Mouse (Mus musculus) liver, adult (tissue): ENCODE data around the gene Ccdc190.

Experiments used
- GATA4 ChIP-seq: IDR thresholded peaks from 2 replicates; pipeline ENCODE4 v1.6.1; 2014; ENCODE audit warnings: mild to moderate bottlenecking, low read length; ENCODE audit not compliant: insufficient replicate concordance

The Ccdc190 gene

DNA sequence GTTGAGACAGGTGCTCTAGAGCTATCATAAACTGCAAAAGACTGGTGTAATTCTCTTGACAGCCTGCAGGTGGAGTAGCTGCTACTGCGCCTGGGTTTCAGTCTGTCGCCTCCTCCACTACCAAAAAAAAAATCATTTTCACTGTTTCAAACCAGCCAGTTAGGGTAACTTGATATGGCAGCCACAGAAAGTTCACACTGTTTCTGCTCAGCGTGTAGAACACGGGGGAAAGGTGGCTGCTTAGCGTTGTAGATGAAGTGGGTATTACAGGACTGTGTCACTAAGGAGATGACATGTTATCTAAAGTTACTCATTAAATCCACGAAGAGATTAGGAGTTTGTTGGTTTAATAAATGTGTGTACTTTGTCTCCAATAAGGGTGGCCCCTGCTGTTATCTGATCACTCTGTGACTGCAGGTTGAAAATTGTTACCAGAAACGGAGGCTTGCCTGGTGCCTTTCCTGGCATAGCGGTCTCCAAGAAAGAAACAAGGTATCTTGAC, 6.7 kb upstream of the Ccdc190 start:
- peak; percentile 56; the same call in 1 of the 2 replicates for TF ChIP-seq GATA4

DNA sequence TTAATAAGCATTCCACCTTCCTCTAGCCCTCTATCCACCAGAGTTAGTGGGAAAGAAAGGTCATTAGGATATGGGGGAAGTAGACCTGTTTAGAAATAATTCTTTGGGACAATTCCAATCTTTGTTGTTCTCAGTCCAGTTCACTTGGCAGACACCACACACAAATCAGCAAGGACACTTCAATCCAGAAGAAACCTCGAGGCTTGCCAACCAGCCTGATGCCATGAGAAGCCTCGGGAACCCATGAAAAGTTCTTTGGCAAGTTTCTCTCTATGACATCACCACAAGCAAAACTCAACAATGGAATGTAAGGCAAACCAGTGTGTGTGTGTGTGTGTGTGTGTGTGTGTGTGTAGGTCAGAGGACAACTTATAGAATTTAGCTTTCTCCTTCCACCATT, 3.9 kb upstream of the Ccdc190 start:
- TF ChIP-seq GATA4 = no peak

DNA sequence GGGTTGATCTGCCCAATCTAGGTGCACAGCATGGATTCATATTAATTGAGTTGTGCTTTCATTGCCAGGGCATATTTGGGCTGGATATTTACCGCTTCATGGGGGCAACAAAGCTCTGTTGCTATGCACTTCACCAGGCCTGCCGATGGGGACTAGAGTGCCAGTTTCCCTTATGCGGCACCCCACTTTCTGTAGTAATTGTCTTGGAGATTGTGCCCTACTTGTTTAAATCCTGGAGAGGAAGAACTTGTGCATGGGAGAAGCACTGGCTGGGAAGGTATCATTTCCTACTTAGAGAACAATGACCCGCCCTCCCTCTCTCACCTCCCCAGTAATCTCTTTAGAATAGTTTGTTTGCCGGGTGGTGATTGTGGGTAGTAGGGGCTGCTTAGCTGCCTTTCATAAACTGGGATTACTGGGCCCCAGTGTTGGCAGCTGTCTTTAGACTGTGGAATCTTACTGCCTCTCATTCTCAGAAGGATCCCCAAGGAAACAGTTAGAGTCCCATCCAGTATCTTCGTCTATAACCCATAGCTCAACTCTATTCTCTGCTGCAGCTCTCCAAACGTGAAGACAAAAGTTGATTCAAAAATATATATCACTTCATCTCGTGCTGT, 587 bp upstream of the Ccdc190 start:
- TF ChIP-seq GATA4 = no peak

DNA sequence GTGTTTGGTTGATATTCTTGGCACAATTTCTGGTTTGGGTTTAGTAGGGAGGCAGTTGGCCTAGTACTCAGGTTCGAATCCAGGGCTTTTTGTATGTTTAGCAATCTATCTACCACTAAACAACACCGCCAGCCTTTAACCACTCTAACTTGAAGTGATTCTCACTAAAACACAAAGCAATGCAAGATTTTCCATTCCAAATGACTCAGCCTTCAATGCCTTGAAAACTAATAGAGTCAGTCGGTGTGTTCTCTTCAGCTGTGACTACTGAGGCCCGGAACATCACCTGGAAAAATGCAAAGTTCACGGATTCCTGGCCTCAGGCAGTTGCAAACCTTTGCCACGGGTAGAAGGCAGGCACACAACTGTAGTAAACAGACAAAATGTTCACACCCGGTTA, 3.2 kb downstream of the Ccdc190 start:
- no peak for TF ChIP-seq GATA4

DNA sequence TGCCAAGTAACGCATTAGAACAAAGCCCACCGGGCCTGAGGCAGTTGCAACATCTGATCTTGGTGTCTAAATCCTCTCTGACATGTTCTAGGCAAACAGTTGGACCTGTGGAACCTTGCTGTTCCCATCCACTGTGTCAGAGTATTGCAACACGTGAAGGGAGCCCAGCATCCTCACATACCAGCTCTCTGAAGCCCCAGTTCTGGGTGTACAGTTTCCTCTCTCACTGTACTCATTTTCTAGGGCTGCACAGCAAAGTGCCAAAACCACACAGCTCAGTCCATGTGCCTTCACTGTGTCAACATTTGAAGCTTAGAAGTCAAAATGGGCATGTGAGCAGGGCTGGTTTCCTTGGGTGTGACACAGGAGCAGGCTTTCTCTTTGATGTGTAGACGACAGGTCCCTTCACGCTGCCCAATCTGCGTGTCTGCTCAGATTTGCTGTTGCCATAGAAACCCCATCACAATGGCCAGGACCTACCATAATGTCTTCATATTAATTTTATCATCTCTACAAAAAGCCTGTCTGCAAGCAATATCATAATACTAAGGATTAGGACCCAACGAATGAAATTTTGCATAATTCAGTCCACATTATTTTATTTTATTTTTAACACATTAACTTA, 3.8 kb downstream of the Ccdc190 start:
- no peak for TF ChIP-seq GATA4

DNA sequence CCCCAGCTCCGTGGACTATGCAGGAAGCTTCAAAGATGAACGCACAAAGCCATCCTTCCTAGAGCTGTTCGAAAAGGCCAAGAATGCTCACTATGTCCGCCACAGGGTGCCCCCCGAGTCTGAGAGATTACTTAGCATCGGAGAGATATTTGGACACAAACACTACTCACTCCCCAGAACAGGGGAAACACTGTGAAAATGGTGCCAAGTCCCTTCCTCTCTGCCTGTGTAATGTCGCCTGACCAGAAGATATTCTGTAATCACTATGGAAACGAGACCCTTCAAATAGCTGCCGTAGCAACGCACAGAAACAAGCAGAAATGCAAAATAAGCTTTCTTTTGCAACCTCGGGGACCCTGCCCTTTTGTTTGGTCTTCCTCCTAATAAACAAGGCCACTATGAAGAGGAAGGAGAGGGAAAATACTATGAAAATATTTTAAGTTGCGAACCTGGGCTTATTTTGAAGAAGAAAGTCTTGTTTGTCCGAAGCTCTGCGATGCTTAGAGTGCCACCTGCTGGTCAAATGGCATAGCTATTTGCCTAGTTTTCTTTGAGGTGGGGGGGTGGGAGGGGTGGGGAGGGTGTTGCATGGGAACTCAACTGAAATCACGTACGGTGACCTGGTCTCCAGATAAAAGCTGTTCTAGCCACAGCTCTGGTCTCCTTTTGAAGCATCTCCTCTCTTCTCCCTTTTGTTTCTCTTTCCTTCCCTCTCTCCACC, 5.7 kb downstream of the Ccdc190 start:
- TF ChIP-seq GATA4 = no peak

DNA sequence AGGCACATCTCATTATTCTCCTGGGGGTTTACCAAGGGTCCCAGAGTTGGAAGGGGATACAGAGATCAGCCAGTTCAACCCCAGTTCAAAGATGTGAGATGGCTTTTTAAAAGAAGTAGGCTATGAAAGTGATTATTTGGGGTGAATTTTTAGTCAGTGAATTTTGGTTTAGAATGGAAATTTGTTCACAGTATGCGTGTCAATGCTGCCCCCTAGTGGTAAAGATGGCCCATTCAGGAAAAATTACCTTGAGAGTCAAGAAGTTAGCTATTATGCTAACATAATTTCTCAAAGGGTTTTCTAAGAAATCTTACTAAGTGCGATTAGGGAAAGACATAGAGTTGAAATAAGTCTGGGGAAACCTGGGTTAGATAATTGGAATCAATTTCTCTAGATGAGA, 10.9 kb downstream of the Ccdc190 start:
- no peak for TF ChIP-seq GATA4

DNA sequence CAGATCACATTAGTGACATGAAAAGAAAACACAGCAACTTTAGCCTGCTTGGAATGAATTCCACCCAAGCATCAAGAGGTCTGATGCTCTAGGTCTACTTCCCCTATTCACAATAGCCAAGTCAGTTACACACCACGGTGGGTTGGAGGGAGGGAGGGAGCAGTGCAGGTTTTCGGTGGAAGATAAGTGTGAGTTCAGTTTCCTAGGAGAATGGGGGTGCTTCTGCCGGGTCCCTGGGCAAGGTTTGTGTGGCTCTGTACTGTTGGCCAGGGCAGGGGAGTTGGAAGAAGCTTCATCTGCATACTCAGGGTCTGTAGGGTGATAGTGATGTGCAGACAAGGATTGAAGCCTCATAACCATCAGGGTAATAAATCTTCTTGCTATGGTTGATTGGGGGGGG, 17.6 kb downstream of the Ccdc190 start:
- no peak for TF ChIP-seq GATA4

DNA sequence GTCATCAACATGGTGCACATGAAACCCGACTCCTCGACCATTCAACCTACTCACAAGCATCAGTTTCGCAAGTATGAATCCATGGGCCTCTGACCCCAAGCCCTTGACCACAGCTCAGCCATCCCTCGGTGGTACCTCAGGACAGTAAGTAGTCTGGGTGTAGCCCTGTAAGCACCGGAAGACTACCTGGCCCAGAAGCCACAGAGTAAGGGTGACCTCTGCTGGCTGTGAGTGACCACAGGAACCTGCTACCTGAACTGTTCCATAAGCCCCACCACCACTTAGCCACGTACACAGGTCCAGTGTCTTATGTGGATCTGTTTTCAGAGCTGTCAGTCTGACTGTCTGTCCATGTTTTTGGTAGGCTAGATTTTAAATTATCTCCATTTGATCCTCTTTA, 19.2 kb downstream of the Ccdc190 start:
- no peak for TF ChIP-seq GATA4

DNA sequence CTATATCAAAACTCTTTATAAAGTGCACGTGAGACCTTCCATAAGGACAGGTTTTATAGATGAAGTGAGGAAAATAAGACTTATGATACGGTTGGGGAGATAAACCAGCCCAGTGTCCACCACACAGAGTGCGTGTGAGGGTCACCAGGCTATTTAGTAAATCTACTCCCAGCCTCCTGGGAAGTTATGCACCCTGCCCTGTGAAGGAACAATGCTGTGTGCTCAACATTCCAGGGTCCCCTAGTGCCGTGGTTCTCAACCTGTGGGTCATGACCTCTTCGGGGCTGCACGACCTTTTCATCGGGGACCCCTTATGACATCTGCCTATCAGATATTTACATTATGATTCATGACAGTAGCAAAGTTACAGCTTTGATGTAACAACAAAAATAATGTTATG, 19.8 kb downstream of the Ccdc190 start:
- TF ChIP-seq GATA4 = no peak

DNA sequence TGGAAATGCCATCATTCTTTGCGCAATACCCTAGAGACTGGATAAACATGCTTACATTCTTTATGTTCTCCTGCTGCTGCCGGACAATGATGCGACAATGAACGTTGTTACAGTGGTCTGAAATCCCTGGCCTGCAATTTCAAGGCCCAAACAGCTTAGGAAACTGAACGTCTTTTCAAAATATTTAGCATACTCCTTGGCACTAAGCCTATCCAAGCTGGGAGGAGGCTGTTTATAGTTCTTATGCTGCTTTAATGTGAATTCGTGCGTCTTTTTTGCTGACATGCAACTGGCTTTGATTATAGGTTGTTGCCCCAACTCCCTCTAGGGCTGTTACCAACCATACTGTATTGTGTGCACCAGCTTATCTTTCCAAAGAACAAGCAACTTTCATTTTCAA, 20.4 kb downstream of the Ccdc190 start:
- no peak for TF ChIP-seq GATA4

DNA sequence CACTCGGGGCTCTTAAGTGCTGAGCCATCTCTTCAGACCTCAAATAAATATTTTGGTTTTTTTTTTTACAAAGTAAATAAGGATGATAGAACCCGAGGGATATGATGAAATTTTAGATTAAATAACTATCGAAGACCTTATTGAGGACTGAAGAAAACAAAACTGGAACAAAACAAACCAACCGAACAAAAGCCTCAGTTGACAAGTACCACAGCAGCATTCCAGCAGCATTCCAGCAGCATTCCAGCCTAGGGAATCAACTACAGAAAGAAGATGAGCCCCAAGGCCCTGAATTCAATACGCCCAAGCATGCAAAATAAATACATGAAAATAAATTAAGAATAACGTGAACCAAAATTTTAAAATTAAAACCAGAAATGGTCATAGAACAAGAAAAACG, 21.5 kb downstream of the Ccdc190 start:
- no peak for TF ChIP-seq GATA4

DNA sequence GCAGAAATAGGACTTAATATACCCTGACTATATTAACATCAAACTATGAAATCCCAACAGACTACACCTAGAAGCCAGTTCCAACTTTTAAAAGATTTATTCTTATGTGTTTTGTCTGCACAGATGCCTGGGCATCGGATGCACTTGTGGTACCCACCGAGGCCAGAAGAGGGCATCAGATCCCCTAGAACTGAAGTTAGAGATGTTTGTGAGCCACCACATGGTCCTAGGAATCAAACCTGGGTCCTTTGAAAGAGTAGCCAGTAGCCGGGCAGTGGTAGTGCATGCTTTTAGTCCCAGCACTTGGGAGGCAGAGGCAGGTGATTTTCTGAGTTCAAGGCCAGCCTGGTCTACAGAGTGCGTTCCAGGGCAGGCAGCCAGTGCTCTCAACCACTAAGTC, 22.2 kb downstream of the Ccdc190 start:
- TF ChIP-seq GATA4 = no peak

DNA sequence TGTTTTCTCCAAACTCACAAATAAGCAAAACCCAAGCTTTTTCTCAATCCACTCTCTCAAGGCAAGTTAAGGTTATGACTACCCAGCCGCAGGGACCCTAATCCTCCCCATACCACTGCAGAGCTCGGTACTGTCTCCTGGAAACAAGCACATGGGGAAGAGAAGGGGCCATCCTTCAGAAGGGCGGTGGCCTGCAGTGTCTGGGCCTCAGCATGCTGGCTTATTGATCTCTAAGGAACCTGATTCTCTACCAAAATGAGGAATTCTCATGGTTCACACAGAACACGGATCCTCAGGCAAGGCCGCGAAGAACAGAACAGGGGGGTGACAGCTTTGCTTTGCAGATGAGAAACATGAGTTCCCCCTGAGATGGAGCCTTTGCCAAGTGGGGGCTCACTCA, 23.1 kb downstream of the Ccdc190 start:
- no peak for TF ChIP-seq GATA4

DNA sequence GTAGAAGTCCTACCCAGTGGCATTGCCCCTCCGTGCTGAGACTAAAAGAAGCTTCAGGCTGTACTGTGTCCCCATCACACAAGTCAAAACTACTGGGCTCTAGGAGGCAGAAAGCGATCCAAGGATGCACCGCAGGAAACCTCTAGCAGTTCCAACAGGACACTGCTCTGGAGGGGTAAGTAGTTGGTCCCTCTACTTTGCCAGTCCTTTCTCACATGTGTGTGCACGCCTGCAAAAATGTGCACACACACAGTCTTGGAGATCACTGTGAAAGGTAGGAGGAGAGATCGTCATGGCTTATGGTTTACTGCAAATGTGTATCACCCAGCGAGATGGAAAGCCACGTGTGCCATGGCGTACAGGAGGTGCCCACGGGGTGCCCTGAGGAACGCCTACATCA, 24.2 kb downstream of the Ccdc190 start:
- TF ChIP-seq GATA4 = no peak

DNA sequence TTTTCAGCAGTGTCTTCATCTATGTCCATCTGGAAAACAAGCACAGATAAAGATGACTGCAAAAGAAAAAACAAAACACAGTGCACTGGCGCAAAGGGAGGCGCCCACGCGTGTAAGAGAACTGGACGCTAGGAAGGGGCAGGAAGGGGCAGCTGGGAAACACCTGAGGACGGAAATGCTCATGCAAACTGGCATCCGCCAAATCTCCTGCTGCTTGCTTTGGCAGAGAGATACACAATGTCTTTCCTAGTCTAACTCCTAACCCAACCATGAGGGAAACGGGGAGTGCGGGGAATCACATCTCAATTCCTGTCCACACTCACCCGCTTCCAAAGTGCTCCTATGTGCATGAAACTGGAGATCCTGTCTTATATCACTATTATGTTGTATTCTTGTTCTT, 24.7 kb downstream of the Ccdc190 start:
- no peak for TF ChIP-seq GATA4
